Mouse (Mus musculus) brain, embryonic 18.5 days (tissue): ENCODE data around the gene Krt6a.
"Not testable (repeated sequence)": the region's sequence is repeated elsewhere in the genome, so short reads cannot be mapped to it uniquely, and the experiment has no call there.

Experiments
- DNase-seq: peaks from one replicate; pipeline ENCODE4 v3.0.0-alpha.2; 2012; ENCODE audit warnings: low read depth, low spot score

The Krt6a gene

DNA sequence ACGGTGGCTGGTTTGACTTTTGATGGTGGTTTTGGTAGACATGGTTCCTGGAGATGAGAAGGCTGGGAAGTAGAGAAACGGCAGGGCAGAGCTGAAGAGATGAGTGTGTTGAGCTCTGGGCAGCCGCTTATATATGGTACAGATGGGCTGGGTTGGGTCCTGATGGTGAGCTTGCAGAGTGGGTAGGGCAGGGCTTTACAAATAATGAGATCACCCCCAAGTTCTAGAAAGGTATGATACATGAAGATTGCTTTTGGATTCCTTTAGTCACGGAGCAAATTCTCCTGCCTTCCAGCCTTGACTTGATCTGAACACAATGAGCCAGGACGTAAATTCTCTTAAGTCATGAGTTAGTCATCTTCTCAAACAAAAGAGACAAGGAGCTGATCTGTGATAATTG lies at the start of gene Krt6a:
TSS of gene Krt6a (minus strand) at position 101 of the 400 bp plus-strand sequence.
- DNase-seq: no peak

DNA sequence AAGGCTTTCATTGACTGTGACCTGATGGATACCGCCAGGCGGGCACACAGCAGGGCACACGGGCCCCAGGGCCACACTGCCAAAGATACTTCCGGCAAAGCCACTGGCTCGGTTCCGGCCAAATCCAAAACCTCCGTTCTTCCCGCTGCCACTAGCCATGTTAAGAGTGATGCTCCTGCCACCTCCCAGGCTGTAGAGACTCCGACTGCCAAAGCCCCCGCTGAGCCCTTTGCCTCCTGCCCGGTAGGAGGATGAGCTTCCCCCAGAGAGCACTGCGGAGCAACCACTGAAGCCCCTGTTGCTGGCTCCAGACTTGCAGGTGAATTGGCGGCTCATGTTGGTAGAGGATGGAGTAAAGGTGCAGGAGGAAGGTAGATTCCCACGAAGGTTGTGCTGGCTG lies 48.6 kb upstream of the Krt6a start, which contains the start of gene Krt71:
TSS of gene Krt71 (minus strand) at position 399 of the 400 bp plus-strand sequence.
- DNase-seq: no peak

- DNase-seq: no peak
Measured at GRCm38 (mm10) chr15:101737786-101738185, 43.7 kb upstream of the Krt6a start.

- no peak for DNase-seq
Measured at GRCm38 (mm10) chr15:101730653-101731052, 36.5 kb upstream of the Krt6a start.

DNA sequence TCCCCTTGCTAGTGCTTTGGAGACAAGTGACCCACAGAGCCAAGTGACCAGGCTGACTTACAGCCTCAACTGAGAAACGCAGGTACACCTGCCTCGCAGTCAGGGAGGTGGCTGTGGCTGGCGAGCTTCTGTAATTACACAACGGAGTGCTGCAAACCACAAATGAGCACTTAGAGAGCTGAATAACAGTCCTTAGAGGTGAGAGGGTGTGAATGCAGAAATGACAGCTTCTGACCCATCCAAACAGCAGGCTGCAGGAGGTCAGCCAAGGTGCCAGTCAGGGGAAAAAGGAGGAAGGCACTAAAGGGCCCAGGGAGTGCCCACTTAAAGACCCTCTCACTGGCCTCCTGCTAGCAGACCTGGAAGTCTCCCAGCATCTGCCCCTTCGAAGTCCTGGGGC lies 30.6 kb upstream of the Krt6a start:
- no peak for DNase-seq

DNA sequence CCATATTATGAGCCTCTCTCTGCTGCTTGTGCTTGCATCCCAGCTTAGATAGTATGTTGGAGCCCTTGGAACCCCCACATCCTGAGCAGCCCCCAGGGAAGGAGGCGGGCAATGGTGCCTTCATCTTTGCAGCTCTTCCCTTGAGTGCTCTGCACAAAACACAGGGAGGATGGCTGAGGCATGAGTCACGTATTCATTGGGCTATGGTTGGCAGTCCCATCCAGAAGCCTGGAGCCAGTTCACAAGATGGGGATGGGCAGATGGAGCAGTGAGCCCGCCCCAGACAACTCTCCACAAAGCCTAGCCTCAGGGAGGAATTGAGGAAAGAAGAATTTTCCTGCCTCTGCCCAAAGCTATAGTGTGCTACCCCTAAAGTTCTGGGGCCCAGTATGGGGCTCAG lies 21.7 kb upstream of the Krt6a start:
- no peak for DNase-seq

- DNase-seq: no peak
Measured at GRCm38 (mm10) chr15:101714356-101714755, 20.2 kb upstream of the Krt6a start.

DNA sequence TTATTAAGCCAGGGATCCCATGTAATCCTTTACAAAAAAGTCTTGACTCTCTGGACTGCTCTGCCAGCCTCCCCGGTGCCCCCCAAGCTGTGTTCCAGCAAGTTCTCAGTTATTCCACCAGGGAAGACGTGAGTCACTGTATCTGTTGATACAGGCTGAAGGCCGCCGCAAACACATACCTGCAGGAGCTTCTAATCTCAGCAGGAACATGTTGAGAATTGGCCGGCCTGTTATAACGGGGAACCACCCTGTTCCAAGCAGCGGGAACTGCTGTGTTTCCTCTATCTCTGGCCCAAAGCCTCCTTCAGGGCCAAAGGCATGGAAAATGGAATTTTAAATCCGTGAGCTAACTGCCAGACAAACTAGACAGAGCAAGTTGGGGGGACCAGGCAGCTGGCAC lies 19.6 kb upstream of the Krt6a start:
- DNase-seq: no peak

- no peak for DNase-seq
Measured at GRCm38 (mm10) chr15:101712720-101713119, 18.6 kb upstream of the Krt6a start, which contains the start of gene Krt5. Krt5 (minus strand) TSS chr15:101712898.

DNA sequence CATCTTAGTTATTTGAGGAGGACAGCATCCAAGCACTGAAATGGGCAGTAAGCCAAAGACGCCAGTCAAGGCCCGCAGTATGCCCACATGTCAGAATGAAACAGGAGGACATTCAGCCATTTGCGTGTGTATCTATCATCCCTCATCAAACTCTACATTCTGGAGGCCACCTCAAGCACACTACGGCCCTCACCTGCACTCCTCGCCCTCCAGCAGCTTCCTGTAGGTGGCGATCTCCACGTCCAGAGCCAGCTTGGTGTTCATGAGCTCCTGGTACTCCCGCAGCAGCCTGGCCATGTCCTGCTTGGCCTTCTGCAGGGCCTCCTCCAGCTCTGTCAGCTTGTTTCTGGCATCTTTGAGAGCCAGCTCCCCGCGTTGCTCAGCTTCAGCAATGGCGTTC lies 14.6 kb upstream of the Krt6a start:
- no peak for DNase-seq

- no peak for DNase-seq
Measured at GRCm38 (mm10) chr15:101707454-101707853, 13.3 kb upstream of the Krt6a start.

GRCm38 (mm10) chr15:101704066-101704465 lies 10.0 kb upstream of the Krt6a start:
- no peak for DNase-seq

GRCm38 (mm10) chr15:101702380-101702779 lies 8.3 kb upstream of the Krt6a start:
- DNase-seq: no peak

GRCm38 (mm10) chr15:101699866-101700265 lies 5.8 kb upstream of the Krt6a start:
- DNase-seq: no peak

DNA sequence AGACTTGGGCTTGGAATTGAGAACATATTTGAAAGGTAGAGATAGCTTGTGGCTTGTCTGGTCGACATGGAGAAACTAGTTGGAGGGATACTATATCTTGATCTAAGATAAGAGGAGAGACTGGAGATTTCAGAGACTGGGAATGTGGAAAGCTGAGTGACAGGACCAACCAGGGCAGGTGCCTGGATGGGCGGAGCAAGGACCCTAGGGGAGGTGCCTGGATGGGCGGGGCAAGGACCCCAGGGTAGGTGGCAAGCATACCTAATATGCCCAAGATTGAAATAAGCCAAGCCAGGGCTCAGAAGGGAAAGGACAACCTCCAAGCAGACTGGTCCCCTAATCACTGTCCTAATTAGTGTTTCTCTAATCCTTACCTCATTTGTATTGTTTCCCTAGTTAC lies 5.1 kb upstream of the Krt6a start:
- DNase-seq: no peak

- DNase-seq: no peak
Measured at GRCm38 (mm10) chr15:101697326-101698188, 3.5 kb upstream of the Krt6a start.

GRCm38 (mm10) chr15:101690460-101690859 lies 3.6 kb downstream of the Krt6a start:
- DNase-seq: not testable (repeated sequence)

GRCm38 (mm10) chr15:101688161-101688560 lies 5.9 kb downstream of the Krt6a start:
- DNase-seq: no peak

DNA sequence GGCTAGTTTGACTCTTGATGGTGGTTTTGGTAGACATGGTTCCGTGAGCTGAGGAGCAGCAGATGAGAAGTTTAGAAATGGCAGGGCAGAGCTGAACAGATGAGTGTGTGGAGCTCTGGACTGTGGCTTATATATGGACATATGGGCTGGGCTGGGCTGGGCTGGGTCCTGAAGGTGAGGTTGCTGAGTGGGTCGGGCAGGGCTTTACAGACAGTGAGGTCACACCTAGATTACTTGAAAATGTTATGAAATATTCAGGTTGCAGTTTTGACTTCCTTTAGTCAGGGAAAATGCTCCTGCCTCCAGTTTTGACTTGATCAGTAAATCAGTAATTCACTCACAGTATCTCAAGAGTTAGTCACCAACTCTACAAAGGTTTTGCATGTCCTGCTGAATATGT lies 13.9 kb downstream of the Krt6a start, which contains the start of gene Krt6b:
TSS of gene Krt6b (minus strand) at position 101 of the 400 bp plus-strand sequence.
- DNase-seq: no peak

DNA sequence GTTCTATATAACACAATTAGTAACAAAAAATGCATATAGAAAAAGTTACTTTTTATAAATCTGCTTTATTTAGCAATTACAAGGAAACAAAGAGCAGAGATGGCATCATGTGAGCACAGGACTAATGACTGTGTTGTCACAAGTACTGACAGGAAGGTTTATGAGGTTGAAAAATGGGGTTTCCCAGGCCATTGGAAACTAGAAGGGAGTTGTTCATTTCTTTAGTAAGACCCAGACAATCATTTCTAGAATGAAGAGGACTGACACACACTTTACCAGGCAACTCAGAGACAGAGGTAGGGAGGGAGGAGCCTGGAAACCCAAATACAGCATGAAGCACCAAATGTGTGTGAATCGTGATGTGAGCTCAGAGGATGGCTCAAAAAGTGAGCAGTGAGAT lies 18.1 kb downstream of the Krt6a start:
- no peak for DNase-seq

DNA sequence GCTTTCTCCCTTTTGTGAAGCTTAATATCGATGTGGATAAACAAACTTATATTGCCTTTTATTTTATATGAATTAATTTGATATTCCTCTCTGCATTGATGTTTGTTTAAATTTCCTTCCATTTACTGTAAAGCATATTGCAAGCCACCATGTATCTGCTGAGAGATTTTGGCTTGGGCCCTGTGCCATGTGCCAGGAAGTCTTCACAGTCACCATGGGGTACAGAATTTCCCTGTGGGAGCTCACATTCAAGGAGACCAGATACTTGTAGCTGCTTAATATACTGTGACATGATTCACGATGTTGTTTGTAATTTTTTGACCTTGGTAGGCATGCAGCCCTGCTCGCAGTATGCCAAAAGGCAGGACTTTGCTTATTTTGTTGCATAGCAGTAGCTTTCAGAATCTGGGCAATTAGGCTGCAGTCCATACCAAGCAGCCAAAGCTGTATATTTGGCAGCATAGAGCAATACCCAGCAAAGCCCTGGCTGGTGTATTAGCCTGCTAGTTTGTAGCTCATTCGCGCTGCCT lies 41.3 kb downstream of the Krt6a start:
- DNase-seq: peak; percentile 3

- DNase-seq: no peak
Measured at GRCm38 (mm10) chr15:101647280-101647679, 46.8 kb downstream of the Krt6a start, which contains the start of gene Gm5478. Gm5478 (minus strand) TSS chr15:101647380.
